Mouse (Mus musculus): ENCODE results near the gene Ccn5.

DNA sequence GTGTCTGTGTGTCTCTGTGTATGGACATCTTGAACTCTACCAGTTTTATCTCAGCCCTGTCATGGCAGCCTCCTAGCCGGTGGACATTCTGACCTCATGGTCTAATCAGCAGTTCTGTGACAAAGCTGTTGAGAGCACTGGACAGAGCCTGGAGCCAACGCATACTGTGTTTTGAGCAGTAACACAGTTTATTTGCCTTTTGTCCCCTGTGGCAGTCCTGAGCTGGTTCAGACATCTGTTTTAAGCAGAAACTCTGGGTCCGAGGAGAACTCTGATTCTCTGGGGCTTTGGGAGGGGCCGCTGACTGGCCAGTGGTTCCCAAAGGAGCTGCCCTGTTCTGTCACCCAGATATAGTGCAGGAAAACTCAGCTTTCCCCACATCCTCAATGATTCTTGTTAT lies 36.8 kb upstream of the Ccn5 start:
- TF ChIP-seq CTCF (IDR thresholded peaks at IDR 0.05; ENCODE audit: low read depth, low read length) (no peak), GATA1 (IDR thresholded peaks at IDR 0.05; ENCODE audit: borderline replicate concordance, low read length) (no peak)

Data from G1E (cell line).